Mouse (Mus musculus) brain, embryonic 14.5 days (tissue): ENCODE results near the gene G530012D18Rik.
"Not testable (repeated sequence)": the region's sequence is repeated elsewhere in the genome, so short reads cannot be mapped to it uniquely, and the experiment has no call there.

Experiments used
- CTCF ChIP-seq: fragments of 200-500 bp; IDR thresholded peaks from 2 replicates; pipeline ENCODE4 v1.5.1; 2012; ENCODE audit warnings: inconsistent platforms, mild to moderate bottlenecking, moderate library complexity, borderline replicate concordance; ENCODE audit not compliant: insufficient read depth, insufficient read length; ENCODE audit errors: extremely low read depth
- POLR2A ChIP-seq: fragments of 200-500 bp; IDR thresholded peaks from 2 replicates; pipeline ENCODE4 v1.6.1; 2012; ENCODE audit warnings: mild to moderate bottlenecking, inconsistent platforms, borderline replicate concordance; ENCODE audit not compliant: poor library complexity, insufficient read depth, insufficient read length, severe bottlenecking; ENCODE audit errors: extremely low read depth

- not testable (repeated sequence) for TF ChIP-seq CTCF, POLR2A
Measured at GRCm38 (mm10) chr1:85588697-85589096, 13.2 kb downstream of the G530012D18Rik start.
